Mouse (Mus musculus): ENCODE data around the gene Ripor3. TPM values are rescaled to one million over a fixed set of nuclear protein-coding genes. Genes with fewer than 3 reads are reported as not detected.

Ripor3 gene
- total RNA-seq, 4 experiments from 2014 or later, result 0.25 to 0.66 (median 0.53) TPM

DNA sequence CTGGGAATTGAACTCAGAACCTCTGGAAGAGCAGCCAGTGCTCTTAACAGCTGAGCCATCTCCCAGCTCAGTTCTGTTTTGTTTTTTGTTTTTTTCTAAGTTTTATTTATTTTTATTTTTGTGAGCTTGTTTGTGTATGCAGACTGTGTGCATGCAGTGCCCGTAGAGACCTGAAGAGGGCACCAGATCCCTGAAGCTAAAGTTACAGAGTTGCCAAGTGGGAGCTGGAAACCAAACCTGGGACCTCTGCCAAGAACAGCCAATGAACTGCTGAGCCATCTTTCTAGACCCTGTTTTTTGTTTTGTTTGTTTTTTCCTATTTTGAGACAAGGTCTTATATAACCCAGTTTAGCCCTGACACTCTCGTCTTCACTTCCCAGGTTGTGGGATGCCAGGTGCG is 18.0 kb upstream of the Ripor3 start:
- no peak for DNase-seq (ENCODE audit: low spot score)

DNA sequence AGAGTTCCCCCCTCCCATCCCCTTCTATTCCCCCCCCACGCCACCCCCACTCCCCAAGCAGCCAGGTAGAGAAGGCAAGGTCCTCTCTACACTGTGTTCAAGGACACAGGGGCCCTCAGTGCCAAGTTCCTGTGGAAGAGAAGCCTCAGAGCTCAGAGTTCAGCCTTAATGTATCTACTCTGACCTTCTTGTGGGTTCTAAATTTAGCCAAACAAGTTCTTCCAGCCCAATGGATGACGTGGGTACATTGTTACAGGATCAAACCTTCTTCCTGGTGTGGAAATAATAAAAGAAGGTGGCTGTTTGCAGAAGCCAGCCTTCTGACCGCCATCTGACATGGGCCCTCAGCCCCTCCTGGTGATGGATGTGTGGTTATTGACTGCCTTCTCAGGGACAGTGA is 16.0 kb upstream of the Ripor3 start:
- no peak for DNase-seq (ENCODE audit: low spot score)

DNA sequence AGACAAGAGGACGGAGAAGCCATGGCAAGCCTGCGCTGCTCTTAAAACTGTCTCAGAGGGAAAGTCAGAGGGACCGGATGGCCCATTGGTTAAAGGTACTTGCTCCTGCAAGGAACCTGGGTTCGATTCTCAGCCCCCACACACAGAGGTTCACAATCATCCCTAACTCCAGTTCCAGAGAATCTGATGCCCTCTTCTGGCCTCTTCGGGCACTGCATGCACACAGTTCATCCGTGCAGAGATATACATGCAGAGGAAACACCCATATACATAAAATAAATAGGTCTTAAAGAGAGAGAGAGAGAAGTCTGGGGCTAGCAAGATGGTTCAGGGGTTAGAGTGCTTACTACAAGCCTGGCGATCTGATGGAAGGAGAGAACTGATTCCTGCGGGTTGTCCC is 15.5 kb upstream of the Ripor3 start:
- DNase-seq (ENCODE audit: low spot score), result no peak

DNA sequence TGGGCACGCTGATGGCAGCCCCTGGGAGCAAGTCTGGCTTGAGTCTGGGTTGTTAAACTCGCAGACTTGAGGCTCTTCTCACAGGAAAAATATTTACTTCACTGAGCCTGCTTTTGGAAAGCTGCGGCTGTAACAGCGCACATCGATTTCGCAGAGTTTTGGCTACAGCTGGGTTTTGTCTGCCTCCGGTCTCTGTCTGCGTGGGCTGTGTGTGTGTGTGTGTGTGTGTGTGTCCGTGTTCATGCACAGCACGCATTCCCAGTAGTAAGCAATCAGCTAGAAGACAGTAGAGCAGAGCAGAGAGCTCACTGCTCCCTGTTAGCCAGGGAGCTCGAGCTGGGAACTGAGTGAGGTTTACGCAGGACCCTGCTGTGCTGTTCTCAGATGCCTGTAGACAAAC is 14.8 kb upstream of the Ripor3 start:
- DNase-seq (ENCODE audit: low spot score), result peak; percentile 53

DNA sequence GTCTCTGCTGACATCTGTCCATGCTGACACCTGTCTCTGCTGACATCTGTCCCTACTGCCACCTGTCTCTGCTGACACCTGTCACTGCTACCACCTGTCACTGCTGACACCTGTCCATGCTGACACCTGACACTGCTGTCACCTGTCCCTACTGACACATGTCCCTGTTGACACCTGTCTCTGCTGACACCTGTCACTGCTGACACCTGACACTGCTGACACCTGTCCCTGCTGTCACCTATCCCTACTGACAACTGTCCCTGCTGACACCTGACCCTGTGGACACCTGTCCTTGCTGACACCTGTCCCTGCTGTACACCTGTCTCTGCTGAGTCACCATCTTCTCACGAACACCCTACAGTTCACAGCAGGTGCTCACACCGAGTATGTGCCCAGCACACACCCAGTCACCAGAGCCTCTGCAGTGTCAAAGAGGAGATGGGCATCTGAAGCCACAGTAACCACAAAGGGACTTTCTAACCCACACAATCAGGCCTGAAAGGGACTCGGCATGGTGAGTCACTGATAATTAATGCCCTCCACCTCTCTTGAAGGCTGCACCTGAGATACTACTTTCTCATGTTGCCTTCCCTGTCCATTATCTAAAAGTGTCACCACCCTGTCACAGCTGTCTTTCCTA is 13.5 kb upstream of the Ripor3 start:
- no peak for DNase-seq (ENCODE audit: low spot score)

DNA sequence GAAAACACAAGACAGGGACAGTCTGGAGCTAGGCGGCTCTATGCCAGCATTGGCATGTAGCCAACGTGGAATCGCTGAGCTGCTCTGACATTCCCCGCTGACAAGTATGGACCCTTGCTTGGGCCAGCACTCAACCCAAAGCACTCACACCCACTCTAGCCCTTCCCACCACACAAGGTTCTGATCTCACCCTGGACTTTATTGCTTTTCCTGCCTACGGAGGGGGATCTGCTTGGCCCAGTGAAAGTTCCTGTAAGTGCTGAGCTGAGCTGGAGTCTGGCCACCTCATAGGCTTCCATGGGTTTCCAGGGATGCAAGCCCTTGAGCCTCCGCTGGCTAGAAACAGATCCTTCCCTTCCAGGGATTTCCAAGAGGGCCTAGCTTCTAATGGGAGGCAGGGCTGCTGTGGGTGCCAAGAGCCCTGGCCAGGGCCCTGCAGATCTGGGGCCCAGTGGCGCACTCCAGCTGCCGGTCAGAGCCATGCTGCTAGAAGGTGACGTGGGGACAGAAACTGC is 8.8 kb upstream of the Ripor3 start:
- peak; percentile 39 for DNase-seq (ENCODE audit: low spot score)

DNA sequence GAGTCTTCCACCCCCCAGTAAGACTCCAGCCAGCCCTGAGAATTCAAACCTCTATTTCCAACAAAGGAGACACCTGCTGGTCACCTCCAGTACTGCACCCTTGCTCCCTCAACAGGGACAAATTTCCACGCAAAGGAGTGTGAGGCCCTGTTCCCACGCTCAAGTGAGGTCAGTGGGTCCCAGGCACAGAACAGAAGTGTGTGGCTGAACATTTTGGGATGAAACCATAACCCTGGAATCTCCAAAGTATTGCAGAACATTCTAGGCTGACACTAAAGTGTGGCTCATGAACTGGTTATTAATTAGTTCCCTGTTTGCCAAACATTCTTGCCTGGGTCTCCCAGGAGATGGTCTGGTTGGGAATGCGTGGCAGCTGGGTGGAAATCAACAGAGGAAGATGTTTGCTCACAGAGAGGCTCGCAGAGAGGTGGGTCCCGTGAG is 6.6 kb upstream of the Ripor3 start:
- peak; percentile 79 for DNase-seq (ENCODE audit: low spot score)

DNA sequence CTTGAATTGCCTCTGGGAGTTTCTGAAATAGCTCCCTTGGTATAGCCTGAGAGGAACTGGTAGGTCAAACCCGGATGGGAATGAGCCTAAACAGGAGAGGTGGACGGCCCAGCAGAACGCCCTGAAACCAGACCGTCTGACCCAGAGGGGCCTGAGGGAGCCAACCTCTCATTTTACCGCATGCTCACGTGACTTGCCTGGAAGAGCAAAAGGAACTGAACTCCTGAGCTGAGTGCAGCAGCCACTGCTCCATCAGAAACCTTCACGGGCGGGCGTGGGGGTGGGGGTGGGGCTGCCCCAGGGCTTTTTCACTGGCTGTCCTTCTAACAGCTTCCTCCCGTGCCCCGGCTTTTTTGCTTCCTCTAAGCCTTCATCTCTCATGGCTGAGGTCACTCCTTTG is 475 bp upstream of the Ripor3 start:
- no peak for DNase-seq (ENCODE audit: low spot score)

DNA sequence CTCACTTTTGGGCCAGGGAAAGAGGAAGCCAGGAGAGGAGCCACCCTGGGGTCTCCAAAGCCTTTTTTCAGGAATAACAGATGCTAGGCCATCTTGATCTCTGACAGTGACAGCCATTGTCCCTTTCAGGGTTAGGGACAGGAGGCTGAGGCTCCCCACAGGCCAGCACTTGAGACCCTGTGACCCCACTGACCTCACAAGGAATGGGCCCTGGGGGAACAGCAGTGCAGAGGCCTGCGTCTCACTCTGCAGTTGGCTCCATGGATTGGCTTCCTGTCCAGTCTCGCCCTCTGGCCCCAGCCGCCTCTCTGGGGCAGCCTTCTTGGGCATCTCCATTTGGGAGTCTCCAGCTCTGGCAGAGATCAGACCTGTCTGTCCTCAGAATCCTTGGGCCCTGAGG is 2.3 kb downstream of the Ripor3 start:
- no peak for DNase-seq (ENCODE audit: low spot score)

DNA sequence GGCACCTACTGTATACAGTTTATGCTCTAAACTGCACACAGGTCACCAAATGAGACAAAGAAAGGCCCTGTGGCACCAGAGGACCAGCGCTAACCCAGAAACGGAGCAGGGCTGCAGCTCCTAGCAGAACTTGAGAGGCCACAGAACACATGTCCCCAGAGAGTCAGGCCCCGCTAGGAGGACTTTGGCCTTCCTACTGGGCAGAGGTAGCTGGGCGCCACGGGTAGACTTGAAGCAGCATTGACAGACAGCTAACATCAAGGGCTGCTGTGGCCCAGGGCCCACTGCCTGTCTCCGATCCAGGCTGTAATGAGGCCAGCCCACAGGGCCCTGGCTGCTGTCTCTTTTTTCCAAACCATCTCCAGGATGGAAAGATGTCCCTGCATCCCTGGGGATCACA is 3.9 kb downstream of the Ripor3 start:
- DNase-seq (ENCODE audit: low spot score), result no peak

DNA sequence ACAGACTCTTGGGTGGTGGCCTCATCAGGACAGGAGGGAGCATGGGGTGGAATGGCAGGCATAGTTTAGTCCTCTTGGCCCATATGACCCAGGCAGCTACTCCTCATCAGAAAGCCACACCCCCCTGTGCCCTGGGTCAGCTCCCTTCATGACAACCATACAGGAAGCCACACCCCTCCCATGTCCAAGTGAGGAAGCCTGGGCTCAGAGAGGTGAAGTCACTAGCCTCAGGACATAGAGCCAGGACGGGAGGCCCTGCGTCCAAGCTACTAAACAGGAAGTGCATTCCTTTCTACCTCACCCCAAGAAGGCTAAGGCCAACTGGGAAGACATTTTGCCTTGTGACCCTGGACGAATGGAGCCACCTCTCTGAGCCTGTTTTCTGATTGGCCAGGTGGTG is 4.8 kb downstream of the Ripor3 start:
- no peak for DNase-seq (ENCODE audit: low spot score)

DNA sequence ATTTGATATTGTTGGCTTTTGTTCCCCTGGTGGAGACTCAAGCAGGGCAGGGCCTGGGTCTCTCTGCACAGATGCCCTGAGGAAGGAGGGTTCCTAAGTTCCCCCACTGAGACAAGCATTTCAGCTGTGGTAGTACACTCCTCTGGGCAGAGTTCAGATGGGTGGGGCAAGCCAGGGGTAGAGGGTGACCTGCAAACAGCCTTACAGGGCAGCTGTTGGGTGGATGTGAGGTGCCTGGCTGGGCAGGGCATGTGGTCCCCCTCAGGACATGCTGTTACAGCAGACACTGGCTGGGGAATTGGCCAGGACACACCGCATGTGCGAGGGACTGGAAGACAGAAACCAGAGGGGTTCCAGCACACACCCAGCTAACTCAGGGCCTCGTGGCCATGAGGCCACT is 5.4 kb downstream of the Ripor3 start:
- DNase-seq (ENCODE audit: low spot score), result no peak

DNA sequence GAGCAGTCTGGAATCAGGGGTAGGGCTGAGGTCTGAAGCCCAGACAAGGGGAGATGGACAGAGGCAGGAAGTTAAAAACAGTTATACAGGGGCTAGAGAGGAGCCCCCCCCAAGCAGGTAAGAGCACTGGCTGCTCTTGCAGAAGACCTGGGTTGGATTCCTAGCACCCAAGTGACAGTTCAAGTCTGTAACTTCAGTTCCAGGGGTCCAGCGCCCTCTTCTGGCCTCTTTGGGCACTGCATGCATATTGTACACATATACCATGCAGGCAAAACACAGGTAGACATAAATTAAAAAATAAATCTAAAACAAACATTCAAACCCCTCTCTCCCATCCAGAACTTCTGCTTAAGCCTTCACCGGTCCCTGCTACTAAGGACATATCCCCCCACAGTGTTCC is 6.0 kb downstream of the Ripor3 start:
- DNase-seq (ENCODE audit: low spot score), result no peak

DNA sequence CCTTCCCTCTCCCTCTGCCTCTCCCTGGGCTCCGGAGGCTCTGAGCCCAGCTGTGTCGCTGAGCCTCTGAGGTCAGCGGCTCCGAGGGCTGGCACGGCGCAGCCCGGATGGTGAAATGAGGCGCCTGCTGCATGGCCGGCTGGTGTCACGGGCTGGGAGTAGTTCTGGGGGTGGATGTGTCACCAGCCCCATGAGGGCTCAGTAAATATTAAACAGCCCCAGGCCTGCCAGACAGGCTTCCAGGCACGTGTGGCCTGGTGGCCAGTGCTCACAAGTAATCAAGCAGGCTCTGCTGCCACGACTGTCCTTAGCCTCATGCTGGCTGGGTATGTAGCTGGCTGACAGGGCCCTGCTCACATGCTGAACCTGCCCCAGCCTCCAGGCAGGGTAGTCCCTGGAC is 7.0 kb downstream of the Ripor3 start:
- no peak for DNase-seq (ENCODE audit: low spot score)

DNA sequence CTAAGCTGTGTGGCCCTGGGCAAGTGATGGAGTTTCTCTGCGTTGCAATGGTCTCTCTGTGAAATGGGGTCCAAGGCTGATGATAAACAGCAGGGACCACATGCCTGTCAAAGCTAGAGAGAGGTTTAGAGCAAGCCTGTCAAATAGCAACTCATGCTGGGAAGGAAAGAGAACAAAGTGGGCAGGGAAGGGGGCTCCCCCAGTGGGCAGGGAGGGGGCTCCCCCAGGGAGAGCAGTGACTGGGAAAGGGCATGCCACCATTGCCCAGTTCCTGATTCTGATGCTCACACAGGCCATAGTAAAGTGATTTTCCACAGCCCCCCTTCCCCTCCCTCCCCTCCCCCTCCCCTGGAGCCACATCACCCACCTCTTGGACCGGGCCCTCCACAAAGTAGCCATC is 7.5 kb downstream of the Ripor3 start:
- no peak for DNase-seq (ENCODE audit: low spot score)

DNA sequence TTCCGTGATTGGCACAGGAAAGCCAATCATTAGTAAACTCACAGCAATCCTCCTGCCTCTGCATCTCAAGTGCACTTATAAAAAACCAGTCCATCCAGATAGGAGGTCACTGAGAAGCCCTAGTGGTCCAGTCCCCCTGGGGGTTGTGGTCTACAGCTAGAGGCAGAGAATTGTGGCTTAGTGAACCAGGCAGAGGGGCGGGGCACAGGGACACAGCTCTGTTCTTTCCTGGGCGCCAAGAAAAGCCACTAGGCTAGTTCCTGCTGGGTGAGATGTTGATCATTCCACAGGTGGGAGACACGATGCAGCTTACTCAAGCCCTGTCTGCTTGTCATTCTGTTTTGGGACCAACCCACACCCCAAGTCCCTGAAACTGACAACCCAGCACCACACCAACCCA is 8.2 kb downstream of the Ripor3 start:
- no peak for DNase-seq (ENCODE audit: low spot score)

DNA sequence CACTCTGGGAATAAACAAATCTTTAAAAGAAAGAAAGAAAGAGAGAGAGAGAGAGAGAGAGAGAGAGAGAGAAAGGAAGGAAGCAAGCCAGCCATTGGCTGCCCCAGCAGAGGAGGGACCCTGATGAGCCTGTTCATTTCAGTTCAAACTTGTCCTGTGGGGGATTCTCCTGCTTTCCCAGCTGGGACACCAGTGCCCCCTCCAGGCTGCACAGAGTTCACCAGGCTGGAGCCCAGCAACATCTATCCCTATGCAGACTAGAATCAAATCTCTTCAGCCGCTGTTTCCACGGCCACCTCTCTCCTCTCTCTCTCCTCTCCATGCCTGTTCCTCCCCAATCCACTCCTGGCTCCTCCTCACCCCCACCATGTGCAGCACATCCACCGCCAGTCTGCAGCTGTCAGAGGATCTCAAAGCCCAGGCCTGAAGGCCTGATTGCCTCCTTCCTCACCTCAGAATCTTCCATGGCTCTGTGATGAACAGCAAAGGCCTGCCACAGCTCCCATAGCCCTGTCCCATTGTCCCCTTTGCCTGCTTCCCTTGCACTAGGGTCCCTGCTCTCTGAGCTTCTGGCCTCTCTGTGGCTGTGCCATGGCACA is 11.2 kb downstream of the Ripor3 start:
- no peak for DNase-seq (ENCODE audit: low spot score)

DNA sequence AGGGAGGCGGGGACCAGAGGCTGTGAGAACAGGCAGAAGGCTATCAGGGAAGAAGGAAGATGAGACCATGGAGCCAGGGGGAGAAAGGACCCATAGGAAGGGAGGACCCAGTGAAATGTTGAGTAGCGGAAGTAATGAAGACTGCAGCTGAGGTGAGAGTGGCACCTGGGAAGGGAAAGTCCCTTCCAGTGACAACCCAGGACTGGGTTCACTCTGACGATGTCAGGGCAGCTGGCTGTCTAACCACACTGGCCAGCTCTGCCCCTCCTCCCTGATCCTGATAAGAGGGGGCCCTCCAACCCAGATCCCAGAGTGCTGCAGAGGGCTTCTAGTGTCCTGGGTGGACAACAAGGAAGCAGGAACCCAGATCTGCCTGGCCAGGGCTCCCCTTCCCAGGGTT is 12.9 kb downstream of the Ripor3 start:
- DNase-seq (ENCODE audit: low spot score), result no peak

DNA sequence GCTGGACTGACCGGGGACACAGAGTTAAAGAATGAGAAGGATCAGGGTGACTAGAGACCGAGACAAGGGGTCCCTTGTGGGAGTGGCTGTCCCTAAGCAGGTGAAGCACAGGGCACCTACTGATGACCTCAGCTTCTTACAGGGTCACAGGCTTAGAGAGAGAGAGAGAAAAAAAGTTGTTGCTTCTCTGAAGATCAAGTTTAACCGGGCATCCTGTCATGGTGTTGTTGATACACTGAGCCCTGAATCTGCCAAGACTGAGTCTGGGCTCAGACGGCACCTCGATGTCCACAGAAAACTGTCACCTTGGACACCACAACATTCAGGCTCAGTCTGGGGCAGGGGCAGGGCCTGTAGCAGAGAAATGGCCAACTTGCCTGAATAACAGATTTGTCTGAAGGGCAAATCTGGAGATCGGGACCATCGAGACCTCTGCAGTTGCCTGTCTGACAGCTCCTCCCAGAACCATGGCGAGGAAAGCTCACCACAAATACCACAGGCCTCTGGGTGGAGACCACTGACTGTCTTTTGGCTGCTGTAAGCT is 13.7 kb downstream of the Ripor3 start:
- DNase-seq (ENCODE audit: low spot score), result no peak

DNA sequence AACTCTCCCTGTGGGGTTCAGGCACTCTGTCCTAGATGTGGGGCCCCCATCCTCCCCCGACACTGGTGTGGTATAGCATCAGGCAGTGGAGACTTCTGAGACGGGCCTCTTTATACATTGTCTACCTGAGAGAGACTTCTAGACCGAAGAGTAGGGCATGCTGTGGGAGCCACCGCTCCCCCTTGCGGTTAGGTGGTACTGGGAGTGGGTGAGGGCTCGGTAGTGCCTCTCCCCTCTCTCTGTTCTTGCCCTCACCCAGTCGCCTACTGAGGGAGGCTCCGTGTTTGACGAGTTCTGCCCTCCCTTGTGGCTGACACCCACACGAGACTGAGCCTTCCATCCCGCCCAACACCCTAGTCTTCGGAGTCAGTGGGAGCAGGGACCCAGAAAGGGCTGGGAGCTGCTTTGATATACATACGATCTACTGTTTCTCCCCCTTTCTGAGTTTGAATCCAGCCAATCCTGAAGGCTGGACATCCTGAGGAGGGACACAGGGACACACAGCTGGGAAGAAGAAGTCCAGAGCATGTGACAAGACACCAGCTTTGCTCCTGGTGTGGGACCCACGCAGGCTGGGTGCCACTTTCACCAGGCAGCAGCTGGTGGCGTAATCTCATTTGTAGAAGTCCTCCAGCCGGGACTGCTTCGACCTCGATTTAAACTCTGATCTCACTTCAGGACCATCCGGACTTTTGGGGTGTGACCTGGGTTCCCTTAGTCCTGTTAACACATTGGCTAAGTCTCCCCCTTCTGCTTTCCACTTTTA is 14.4 kb downstream of the Ripor3 start:
- no peak for DNase-seq (ENCODE audit: low spot score)

DNA sequence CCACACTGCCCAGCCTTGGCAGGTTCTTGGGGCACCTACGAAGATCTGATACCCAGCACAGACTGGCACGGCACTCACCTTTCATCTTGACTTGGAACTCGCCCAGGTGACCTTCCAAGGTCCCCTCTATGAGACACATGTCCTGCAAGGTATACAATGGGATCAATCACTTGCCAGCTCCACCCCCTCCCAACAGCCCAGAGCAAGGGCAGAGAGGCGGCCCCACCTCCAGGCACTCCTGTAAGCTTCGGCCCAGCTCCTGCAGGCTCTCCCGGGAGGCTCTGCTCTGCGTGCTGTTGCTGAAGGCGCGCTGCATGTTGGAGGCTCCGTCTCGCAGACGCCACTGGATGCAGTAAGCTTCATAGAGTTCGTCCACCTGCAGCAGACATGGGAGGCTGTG is 17.2 kb downstream of the Ripor3 start:
- DNase-seq (ENCODE audit: low spot score), result no peak

DNA sequence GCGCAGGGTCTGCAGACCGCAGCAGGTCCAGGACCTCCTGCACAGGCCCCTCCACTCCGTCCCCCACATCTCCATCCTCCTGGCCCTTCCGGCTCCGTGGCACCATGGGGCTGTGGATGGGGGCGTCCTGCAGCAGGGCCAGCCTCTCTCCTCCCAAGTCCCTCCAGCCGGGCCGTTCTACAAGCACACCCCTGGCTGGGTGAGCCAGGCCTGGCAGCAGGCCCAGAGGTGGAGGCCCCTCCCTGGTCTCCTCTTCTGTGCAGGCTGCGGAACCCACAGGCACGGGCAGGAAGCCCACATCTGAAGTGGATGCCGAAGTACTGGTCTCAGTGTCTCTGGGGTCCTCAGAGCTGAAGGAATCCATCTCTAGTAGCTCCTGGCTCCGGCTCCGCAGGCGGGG is 21.1 kb downstream of the Ripor3 start:
- DNase-seq (ENCODE audit: low spot score), result no peak

DNA sequence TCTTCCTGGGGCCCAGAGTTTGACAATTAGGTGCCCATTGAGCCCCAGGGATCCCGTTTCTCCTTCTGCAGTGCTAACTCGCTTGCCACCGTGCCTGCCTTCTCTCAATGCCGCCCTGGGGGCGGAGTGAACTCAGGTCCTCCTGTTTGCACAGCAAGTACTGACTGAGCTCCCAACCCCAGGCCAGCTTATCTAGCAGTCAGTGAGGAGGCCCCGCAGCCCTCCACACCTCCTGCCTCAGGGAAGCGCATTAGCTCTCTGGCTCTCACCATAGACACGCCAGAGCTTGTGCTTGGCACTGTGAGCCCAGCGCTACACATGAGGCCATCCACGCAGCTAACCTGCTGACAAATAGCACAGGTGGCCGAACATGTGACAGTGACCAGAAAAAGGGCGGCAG is 22.8 kb downstream of the Ripor3 start:
- no peak for DNase-seq (ENCODE audit: low spot score)
